Mouse (Mus musculus) liver, embryonic 14.5 days (tissue): ENCODE data around the gene Adipor1. TPM values are rescaled to one million over a fixed set of nuclear protein-coding genes. Genes with fewer than 3 reads are reported as not detected.
A peak's percentile ranks its signal among the peaks of the same experiment; 100 is the strongest.
"Not testable (repeated sequence)": the region's sequence is repeated elsewhere in the genome, so short reads cannot be mapped to it uniquely, and the experiment has no call there.

Source experiments
- ATAC-seq: fragments of 200-750 bp; cut with Nextera tagmentation; 2 replicates; pipeline ENCODE4 v1.8.0; 2017; ENCODE audit warnings: moderate number of reproducible peaks, mild to moderate bottlenecking, moderate library complexity; ENCODE audit not compliant: insufficient read depth
- DNase-seq, 3 experiments: peaks; one replicate each; pipeline ENCODE4 v3.0.0-alpha.2; 2012 to 2013; ENCODE audit warnings: low read depth in 3 of 3, low spot score in 3 of 3
- H3K27ac ChIP-seq: fragments of 300-500 bp; sonication (generic); 2 replicates; pipeline ENCODE4 v1.5.1; 2014; ENCODE audit warnings: moderate library complexity, mild to moderate bottlenecking, control low read depth, inconsistent platforms
- H3K27me3 ChIP-seq: fragments of 300-500 bp; sonication (generic); 2 replicates; pipeline ENCODE4 v1.6.1; 2014; ENCODE audit warnings: mild to moderate bottlenecking, low read length, moderate library complexity; ENCODE audit not compliant: control insufficient read depth, insufficient read depth
- H3K36me3 ChIP-seq: fragments of 300-500 bp; sonication (generic); replicated peaks from 2 replicates; pipeline ENCODE4 v1.6.1; 2014; ENCODE audit warnings: low read depth; ENCODE audit not compliant: control insufficient read depth, insufficient read depth
- H3K4me1 ChIP-seq, 2 experiments: fragments of 200-500 bp in 1 of 2; fragments of 300-500 bp in 1 of 2; sonication (generic) in 1 of 2; replicated peaks; 2 replicates each; pipeline ENCODE4 v1.6.1; 2012 to 2014; ENCODE audit warnings: antibody characterized with exemption in 1 of 2, inconsistent platforms in 1 of 2, low read length in 1 of 2; ENCODE audit not compliant: control insufficient read depth in 2 of 2, insufficient read depth in 2 of 2
- H3K4me2 ChIP-seq: fragments of 300-500 bp; sonication (generic); 2 replicates; pipeline ENCODE4 v1.6.1; 2014; ENCODE audit warnings: low read depth, mild to moderate bottlenecking, control low read depth, moderate library complexity
- H3K4me3 ChIP-seq, 2 experiments: fragments of 200-500 bp in 1 of 2; fragments of 300-500 bp in 1 of 2; sonication (generic) in 1 of 2; 2 replicates each; pipeline ENCODE4 v1.5.1; 2012 to 2014; ENCODE audit warnings: low read depth in 2 of 2, low read length in 2 of 2, mild to moderate bottlenecking in 2 of 2, control low read depth in 1 of 2, inconsistent platforms in 1 of 2, moderate library complexity in 1 of 2; ENCODE audit not compliant: insufficient read depth in 1 of 2
- H3K9ac ChIP-seq: fragments of 300-500 bp; sonication (generic); replicated peaks from 2 replicates; pipeline ENCODE4 v1.6.1; 2014; ENCODE audit warnings: mild to moderate bottlenecking, control low read depth, moderate library complexity
- H3K9me3 ChIP-seq: fragments of 300-500 bp; sonication (generic); 2 replicates; pipeline ENCODE4 v1.6.1; 2016; ENCODE audit warnings: low read length, mixed read lengths; ENCODE audit not compliant: control insufficient read depth
- CTCF ChIP-seq: IDR thresholded peaks from 2 replicates; pipeline ENCODE4 v1.5.1; 2016; ENCODE audit warnings: antibody characterized with exemption, low read depth, control low read depth
- EP300 ChIP-seq: IDR thresholded peaks from 2 replicates; pipeline ENCODE4 v1.6.1; 2016; ENCODE audit warnings: antibody characterized with exemption, low read depth
- WGBS: fragments of 180-500 bp; shearing (Covaris S2); extraction: QIAGEN DNeasy Blood & Tissue Kit; methylation state at CpG from one replicate; pipeline ENCODE4 v1.1.7; 2014; ENCODE audit not compliant: insufficient replicate concordance; 5-methylcytosine and 5-hydroxymethylcytosine counted together
- polyA plus RNA-seq, 2 experiments: library from polyadenylated mRNA; depleted of rRNA in 1 of 2; stranded (reverse) in 1 of 2; unstranded in 1 of 2; fragments of >200 nt; fragmentation: Nextera tagmentation in 1 of 2; extraction: Ambion mirVana in 1 of 2; gene quantifications; 2 replicates each; pipeline versions ENCODE4 v1.2.1 to v1.2.3; 2012 to 2014

Gene Adipor1
- polyA plus RNA-seq, 2 experiments, result 59.6 to 126 TPM

DNA sequence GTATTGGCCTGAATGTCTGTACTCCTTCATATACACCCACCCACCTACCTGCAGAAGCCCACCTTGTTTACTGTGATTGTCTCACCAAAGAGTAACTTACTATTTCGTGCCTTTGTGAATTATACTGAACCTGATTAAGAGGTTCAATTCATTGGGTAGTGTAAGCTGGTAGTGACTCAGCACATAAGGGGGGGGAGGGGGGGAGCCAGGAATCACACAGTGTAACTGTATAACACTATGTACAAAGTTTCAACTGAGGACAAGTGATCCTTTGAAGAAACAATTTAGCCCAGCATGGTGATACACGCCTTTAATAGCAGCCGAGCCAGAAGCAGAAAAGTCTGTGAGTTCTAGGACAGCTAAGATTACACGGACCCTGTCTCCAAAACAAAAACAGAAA, 18.3 kb downstream of the Adipor1 start:
- no peak overlapping the region for H3K9ac ChIP-seq
- H3K9me3 ChIP-seq, result no peaks in the 10 kb centered on the region
- WGBS, result 85% methylated on average over 4 of the region's 4 CpGs
- peaks cover 50% of the 10 kb centered on the region for H3K36me3 ChIP-seq
- ATAC-seq (0 out of 2 replicates have a peak, but pooled peaks have one; percentile 17), DNase-seq (no peak)
- TF ChIP-seq CTCF, result no peak
- TF ChIP-seq EP300, result no peak
- H3K4me1 ChIP-seq, result peaks cover 6 to 12% of the 10 kb centered on the region in 2 experiments; a peak in 3 of 4 replicates
- no peak overlapping the region for H3K4me3 ChIP-seq
- no peak overlapping the region for H3K27ac ChIP-seq
- no peaks in the 10 kb centered on the region for H3K27me3 ChIP-seq
- H3K4me2 ChIP-seq, result no peak overlapping the region

DNA sequence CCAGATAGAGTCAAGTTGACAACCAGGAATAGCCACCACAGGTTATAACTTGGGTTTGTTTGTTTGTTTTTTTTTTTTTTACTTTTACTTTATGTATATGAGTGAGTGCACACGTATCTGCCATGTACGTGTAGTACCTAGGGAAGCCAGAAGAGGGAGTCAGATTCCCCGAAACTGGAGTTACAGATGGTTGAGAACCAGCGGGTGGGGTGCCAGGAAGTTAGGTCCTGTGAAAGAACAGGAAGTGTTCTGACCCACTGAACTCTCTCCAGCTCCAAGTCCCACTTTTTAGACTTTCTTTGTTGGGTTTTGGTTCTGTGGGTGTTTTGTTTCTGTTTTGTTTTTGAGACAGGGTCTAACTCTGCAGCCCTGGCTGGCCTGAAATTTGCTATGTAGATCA, 20.2 kb downstream of the Adipor1 start:
- H3K27ac ChIP-seq, result no peak overlapping the region
- WGBS, result 24% methylated on average over 4 of the region's 4 CpGs
- no peak overlapping the region for H3K9ac ChIP-seq
- ATAC-seq (peak; percentile 22; the same call in 1 of the 2 replicates), DNase-seq (peak in 2 of 3 experiments; percentile 59 to 61)
- H3K27me3 ChIP-seq, result no peaks in the 10 kb centered on the region
- peak overlapping the region; percentile 18; the same call in 1 of the 2 replicates for H3K4me2 ChIP-seq
- H3K4me1 ChIP-seq, result peaks cover 6 to 12% of the 10 kb centered on the region in 2 experiments; a peak in 3 of 4 replicates
- H3K4me3 ChIP-seq, result peak overlapping the region in 1 of 2 experiments; percentile 21; a peak in 1 of 4 replicates
- TF ChIP-seq CTCF (peak; percentile 80), EP300 (0 out of 2 replicates have a peak, but pooled peaks have one; percentile 11)
- no peaks in the 10 kb centered on the region for H3K9me3 ChIP-seq
- H3K36me3 ChIP-seq, result peaks cover 32% of the 10 kb centered on the region

- Histone ChIP-seq H3K27me3 (no peaks in the 10 kb centered on the region), H3K9ac (no peak overlapping the region), H3K4me1 (peaks cover 3 to 11% of the 10 kb centered on the region in 2 experiments; a peak in 3 of 4 replicates), H3K27ac (no peak overlapping the region), H3K9me3 (no peaks in the 10 kb centered on the region), H3K36me3 (no peaks in the 10 kb centered on the region), H3K4me3 (no peak overlapping the region), H3K4me2 (no peak overlapping the region)
- DNase-seq (no peak), ATAC-seq (no peak)
- 57% methylated on average over 6 of the region's 6 CpGs for WGBS
- no peak for TF ChIP-seq EP300
- TF ChIP-seq CTCF, result no peak
These were observed 25.3 kb downstream of the Adipor1 start for GRCm38 (mm10) chr1:134440437-134440836.

- not testable (repeated sequence) for H3K9ac ChIP-seq, H3K4me2 ChIP-seq, H3K36me3 ChIP-seq, H3K4me1 ChIP-seq, H3K4me3 ChIP-seq, H3K27ac ChIP-seq, DNase-seq, ATAC-seq, H3K9me3 ChIP-seq, H3K27me3 ChIP-seq
- WGBS, result 88% methylated on average over 6 of the region's 10 CpGs
These were observed 26.6 kb downstream of the Adipor1 start for GRCm38 (mm10) chr1:134441737-134442136.

DNA sequence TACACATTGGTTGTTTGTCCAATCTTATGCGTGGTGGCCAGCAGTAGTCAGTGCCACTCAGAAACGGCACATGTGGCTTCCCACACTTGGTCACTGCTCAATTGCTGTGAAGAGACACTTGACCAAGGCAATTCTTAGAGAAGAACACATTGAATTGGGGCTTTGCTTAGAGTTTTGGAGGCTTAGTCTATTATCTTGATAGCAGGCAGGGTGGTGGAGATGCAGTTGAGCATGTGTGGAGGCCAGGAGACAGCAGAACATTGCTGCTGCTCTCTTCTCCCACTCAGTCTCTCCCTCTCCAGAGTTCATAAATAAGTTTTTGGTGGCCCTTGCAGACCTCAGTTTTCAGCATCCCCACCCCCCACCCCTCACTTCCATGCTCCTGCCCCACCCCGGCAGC, 27.2 kb downstream of the Adipor1 start:
- Histone ChIP-seq H3K4me3 (no peak overlapping the region), H3K27ac (no peak overlapping the region), H3K9ac (no peak overlapping the region), H3K4me1 (peaks cover 0 to 8% of the 10 kb centered on the region in 2 experiments; a peak in 3 of 4 replicates), H3K4me2 (no peak overlapping the region), H3K36me3 (no peaks in the 10 kb centered on the region), H3K9me3 (no peaks in the 10 kb centered on the region), H3K27me3 (no peaks in the 10 kb centered on the region)
- DNase-seq (no peak), ATAC-seq (peak; percentile 51; the same call in 1 of the 2 replicates)
- TF ChIP-seq CTCF (no peak), EP300 (no peak)
- WGBS, result 83% methylated on average over 3 of the region's 3 CpGs

- ATAC-seq, H3K36me3 ChIP-seq, H3K27me3 ChIP-seq, DNase-seq, H3K9ac ChIP-seq, H3K9me3 ChIP-seq, H3K4me3 ChIP-seq, H3K27ac ChIP-seq, H3K4me2 ChIP-seq, H3K4me1 ChIP-seq: not testable (repeated sequence)
- WGBS, result 56% methylated on average over 1 of the region's 1 CpGs
These were observed 28.1 kb downstream of the Adipor1 start for GRCm38 (mm10) chr1:134443288-134443687.
